29 mouse cellular contexts compared by ENCODE assay signal in the genomic region with DNA sequence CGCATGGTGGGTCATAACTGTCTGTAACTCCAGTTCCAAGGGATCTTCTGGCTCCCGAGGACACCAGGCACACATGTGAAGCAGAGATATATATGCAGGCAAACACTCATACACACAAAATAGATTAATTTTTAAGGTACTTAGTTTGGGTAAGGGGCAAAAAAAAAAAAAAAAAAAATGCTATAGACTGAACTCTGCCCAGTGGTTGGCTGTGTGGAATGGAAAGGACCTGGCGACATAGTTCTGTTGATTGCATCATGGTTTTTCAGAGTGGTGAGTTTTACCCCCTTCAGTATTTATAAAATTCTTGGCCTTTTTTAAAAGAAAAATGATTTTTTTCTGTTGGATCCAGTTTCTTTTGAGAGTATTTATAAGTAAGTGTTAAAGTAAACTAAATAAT. TPM values are rescaled to one million over a fixed set of nuclear protein-coding genes. Genes with fewer than 3 reads are reported as not detected.
"Had no signal": no experiment of that assay in that cellular context is flagged by ENCODE, and none has a peak within 500 bp of the region (broad histone marks: within the 10 kb centered on the region; RNA-seq: fewer than 3 reads in every experiment).

No protein-coding gene starts in this region.

- H3K9me3 ChIP-seq: heart, embryonic 13.5 days; heart, embryonic 15.5 days; hindbrain, embryonic 10.5 days; hindbrain, embryonic 12.5 days; limb, embryonic 13.5 days; limb, embryonic 15.5 days; liver, embryonic 13.5 days had no signal

- H3K9ac ChIP-seq: heart, embryonic 13.5 days; heart, embryonic 15.5 days; hindbrain, embryonic 12.5 days; hindbrain, embryonic 14.5 days; limb, embryonic 13.5 days; limb, embryonic 15.5 days; liver, embryonic 13.5 days had no signal

- H3K4me2 ChIP-seq: heart, embryonic 11.5 days; heart, embryonic 13.5 days; heart, embryonic 15.5 days; hindbrain, embryonic 12.5 days; hindbrain, embryonic 14.5 days; limb, embryonic 13.5 days; limb, embryonic 15.5 days; liver, embryonic 13.5 days had no signal

- H3K27me3 ChIP-seq: heart, embryonic 13.5 days; heart, embryonic 15.5 days; hindbrain, embryonic 12.5 days; limb, embryonic 13.5 days; limb, embryonic 15.5 days; liver, embryonic 13.5 days had no signal

- H3K4me1 ChIP-seq: hindbrain, embryonic 10.5 days; hindbrain, embryonic 12.5 days had no signal

- H3K4me3 ChIP-seq: gastrocnemius, adult 2 months; heart, adult 2 months; heart, embryonic 13.5 days; heart, embryonic 15.5 days; hindbrain, embryonic 10.5 days; hindbrain, embryonic 12.5 days; layer of hippocampus, adult 2 months; left cerebral cortex, adult 2 months; limb, embryonic 13.5 days; limb, embryonic 15.5 days; liver, embryonic 13.5 days had no signal

- ATAC-seq: hindbrain, embryonic 16.5 days; inflammation-experienced regulatory T-cells, adult 6 months; intestine, embryonic 16.5 days had no signal

- DNase-seq: gastrocnemius, adult 2 months; gastrocnemius, postnatal 10 days; gastrocnemius, postnatal 25 days; heart, adult 2 months; heart, postnatal 14 days; heart, postnatal 4 days; kidney, adult 18-20 months; kidney, adult 8-10 months; kidney, postnatal 10 days; kidney, postnatal 25 days; kidney, postnatal 4 days; left cerebral cortex, postnatal 4 days; liver, embryonic 13.5 days had no signal

- H3K27ac ChIP-seq: gastrocnemius, adult 2 months; heart, adult 2 months; heart, embryonic 13.5 days; heart, embryonic 15.5 days; hindbrain, embryonic 10.5 days; hindbrain, embryonic 12.5 days; hindbrain, embryonic 14.5 days; layer of hippocampus, adult 2 months; left cerebral cortex, adult 2 months; limb, embryonic 13.5 days; limb, embryonic 15.5 days; liver, embryonic 13.5 days had no signal

RNA-seq across cellular contexts. Expression of gene Evi2, which starts 5.9 kb away (rescaled TPM):
- total RNA-seq: gastrocnemius, adult 2 months; layer of hippocampus, adult 2 months; left cerebral cortex, adult 2 months; left cerebral cortex, postnatal 25 days; left cerebral cortex, postnatal 4 days had no signal

RNA-seq across cellular contexts. Expression of gene Evi2b, which starts 12.7 kb away (rescaled TPM):
- polyA plus RNA-seq: hindbrain, embryonic 14.5 days; hindbrain, embryonic 16.5 days had no signal

RNA-seq across cellular contexts. Expression of gene Omg, which starts 32.4 kb away (rescaled TPM):
- total RNA-seq: gastrocnemius, adult 2 months; gastrocnemius, postnatal 25 days; gastrocnemius, postnatal 4 days; heart, adult 2 months; heart, postnatal 14 days; heart, postnatal 4 days had no signal
- polyA plus RNA-seq: liver, embryonic 13.5 days had no signal

RNA-seq across cellular contexts. Expression of gene Rab11fip4, which starts 54.7 kb away (rescaled TPM):
- polyA plus RNA-seq: heart, postnatal 0 days had no signal
